Mouse (Mus musculus) heart, postnatal 25 days (tissue): Measurements from ENCODE around the gene Kif28. TPM values are rescaled to one million over a fixed set of nuclear protein-coding genes. Genes with fewer than 3 reads are reported as not detected.
"Not testable (repeated sequence)": the region's sequence is repeated elsewhere in the genome, so short reads cannot be mapped to it uniquely, and the experiment has no call there.

ENCODE experiments used
- DNase-seq: peaks from one replicate; pipeline ENCODE4 v3.0.0; 2022; ENCODE audit warnings: low spot score
- intact Hi-C: fragments of 180-260 bp; cut with DNase I; formaldehyde crosslinking; loops from one replicate; pipeline ENCODE4 v1.15.1; 2025
- total RNA-seq, 2 experiments: library from RNA; stranded (reverse); gene quantifications; 2 replicates each; pipeline ENCODE4 v1.2.3; 2021

Gene Kif28
- total RNA-seq, 2 experiments from 2014 or later, result 0.75 to 0.87 TPM

DNA sequence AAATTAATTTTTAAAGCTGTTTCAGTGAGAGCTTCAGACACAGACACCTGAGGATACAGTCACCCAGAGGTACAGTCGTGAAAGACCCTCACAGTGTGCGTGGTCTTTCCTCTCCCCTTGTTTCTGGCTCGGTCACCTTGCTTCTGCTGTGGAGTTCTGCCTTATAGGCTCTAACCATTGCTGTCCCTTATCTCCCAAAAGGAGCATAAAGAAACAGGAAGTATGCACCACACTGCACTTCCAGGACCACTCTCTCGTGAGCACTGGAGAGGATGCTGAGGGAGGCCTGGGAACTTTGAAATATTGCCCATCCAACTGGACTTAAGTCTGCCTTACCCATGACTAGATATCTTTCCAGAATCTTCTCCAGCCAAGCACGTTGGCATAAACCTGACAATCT is 34.3 kb downstream of the Kif28 start:
- DNase-seq, result no peak
- intact Hi-C loops, result no loop called here

DNA sequence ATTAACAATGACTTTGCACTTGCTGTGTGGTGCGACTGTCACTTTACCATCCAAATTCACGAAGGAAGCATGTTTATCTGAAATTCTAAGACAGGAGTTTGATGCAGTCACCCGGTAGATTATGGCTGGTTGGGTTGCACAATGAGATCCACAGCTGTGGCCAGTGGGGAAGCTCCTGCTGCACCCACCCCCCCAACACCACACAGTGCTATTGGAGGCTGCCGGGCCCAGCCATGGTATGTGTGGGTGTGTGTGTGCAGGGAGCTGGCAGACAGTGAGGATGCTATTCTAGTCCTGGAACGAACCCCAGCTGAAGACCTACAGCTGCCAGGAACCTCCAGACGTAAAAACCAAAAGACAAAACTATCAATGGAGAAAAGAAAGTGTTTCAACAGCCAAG is 35.7 kb downstream of the Kif28 start:
- DNase-seq, result peak; percentile 9
- intact Hi-C loops, result no loop called here

GRCm38 (mm10) chr1:179705154-179705553 is 39.9 kb downstream of the Kif28 start:
- intact Hi-C loops, result no loop called here
- DNase-seq, result no peak

DNA sequence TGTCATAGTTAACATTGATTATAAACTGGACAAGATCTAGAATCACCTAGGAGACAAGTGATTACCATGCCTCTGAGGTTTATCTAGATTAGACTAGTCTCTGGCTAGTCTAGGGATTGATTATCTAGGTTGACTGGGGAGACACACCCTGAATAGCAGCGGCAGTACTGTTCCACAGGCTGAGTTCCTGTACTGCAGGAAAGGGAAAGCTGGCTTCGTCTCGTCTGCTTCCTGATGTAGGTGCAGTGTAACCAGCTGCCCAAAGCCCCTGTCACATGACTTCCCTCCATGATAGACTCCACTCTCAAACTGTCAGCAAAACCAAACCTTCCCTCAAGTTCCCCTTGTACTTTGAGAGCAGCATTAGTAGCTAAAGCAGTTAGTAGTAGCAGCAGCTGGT is 40.9 kb downstream of the Kif28 start:
- no peak for DNase-seq
- intact Hi-C loops, result no loop called here

DNA sequence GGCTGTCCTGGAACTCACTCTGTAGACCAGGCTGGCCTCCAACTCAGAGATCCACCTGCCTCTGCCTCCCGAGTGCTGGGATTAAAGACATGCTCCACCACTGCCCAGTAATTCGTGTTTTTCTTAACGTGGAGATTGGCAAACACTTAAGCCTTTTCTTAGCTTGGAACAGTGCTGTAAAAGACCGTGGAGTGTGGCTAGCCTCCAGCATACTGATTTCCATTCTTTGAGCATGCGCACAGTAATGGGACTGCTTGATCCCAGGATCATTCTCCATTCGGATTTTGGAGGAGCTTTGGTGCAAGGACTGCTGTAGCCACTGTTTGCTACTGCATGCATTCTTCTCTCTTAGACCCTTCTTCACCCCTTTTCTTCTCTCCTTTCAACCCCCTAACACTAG is 55.6 kb downstream of the Kif28 start:
- DNase-seq, result no peak
- intact Hi-C loops, result no loop called here

- intact Hi-C loops, result no loop called here
- no peak for DNase-seq
These were observed 56.2 kb downstream of the Kif28 start for GRCm38 (mm10) chr1:179688914-179689313.

DNA sequence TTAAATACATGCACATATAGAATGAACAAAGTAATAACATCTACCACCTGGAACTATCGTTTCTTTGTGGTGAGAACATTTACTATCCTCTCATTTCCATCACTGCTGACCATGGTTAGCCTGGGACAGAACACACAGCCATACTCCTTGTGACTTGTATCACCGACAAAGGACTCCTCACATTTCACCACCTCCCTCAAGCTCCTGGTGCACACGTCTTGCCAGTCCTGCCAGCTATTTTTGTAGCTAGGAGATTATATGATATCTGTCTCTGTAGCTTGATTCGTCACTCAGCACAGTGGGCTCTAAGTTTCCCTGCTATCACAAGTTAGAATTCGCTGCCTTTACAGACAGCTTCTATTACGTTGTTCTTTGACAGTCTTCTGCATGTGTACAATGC is 56.7 kb downstream of the Kif28 start:
- intact Hi-C loops, result no loop called here
- no peak for DNase-seq

- intact Hi-C loops, result no loop called here
- no peak for DNase-seq
These were observed 57.1 kb downstream of the Kif28 start for GRCm38 (mm10) chr1:179687966-179688365.

DNA sequence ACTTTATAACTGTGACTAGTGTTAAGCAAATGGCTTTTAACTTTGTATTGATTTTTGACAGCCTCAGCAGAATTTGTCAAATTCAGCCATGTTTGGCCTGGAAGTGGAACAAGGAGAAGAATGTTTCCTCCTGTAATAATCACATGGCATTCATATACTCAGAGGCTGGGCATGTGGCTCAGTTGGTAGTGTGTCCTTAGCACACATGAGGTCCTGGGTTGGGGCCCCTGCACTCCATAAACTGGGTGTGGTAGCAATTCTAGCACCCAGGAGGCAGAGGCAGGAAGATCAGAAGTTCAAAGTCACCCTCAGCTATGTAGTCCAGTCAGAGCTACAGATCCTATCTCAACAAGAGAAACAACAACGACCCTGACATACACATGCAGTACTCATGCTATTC is 57.8 kb downstream of the Kif28 start:
- intact Hi-C loops, result no loop called here
- DNase-seq, result no peak

- intact Hi-C loops, result no loop called here
- no peak for DNase-seq
These were observed 58.3 kb downstream of the Kif28 start for GRCm38 (mm10) chr1:179686781-179687180.

- DNase-seq, result no peak
- intact Hi-C loops, result no loop called here
These were observed 58.7 kb downstream of the Kif28 start for GRCm38 (mm10) chr1:179686348-179686747.

GRCm38 (mm10) chr1:179682753-179683152 is 62.3 kb downstream of the Kif28 start:
- DNase-seq, intact Hi-C loops: not testable (repeated sequence)

DNA sequence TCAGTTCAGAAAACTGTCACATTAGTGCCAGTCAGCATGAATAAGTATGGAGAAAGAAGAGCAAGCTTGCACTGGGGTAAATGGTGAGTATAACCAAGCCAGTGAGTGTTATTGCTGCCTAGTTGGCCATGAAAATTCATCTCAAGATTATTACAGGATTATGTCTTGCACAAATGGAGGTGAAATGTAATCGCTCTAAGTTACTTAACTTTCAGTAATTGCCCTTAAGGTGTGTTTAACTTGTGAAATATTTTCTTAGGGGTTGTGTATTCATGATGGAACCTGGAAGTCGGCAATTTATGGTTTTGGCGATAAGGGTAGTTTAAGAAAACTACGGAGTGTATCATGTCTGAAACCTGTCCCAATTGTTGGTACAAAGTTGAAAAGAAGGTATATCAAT is 65.7 kb downstream of the Kif28 start:
- DNase-seq, result no peak
- intact Hi-C loops, result no loop called here

DNA sequence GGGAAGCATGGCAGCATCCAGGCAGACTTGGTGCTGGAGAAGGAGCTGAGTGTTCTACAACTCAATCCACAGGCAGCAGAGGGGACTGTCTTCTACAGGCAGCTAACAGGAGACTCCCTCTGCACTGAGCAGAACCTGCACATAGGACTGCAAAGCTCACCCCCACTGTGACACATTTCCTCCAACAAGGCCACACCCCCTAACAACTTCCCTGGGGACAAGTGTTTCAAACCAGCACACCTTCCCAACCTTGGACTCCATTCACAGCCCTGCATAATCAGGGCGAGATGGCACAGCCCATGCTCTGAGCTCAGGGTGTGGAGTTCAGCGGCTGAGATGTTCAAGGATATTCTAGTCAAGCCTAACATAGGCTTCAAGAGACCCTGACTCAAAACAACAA is 68.0 kb downstream of the Kif28 start:
- DNase-seq, result no peak
- intact Hi-C loops, result no loop called here

GRCm38 (mm10) chr1:179674355-179674754 is 70.7 kb downstream of the Kif28 start:
- DNase-seq, result no peak
- intact Hi-C loops, result no loop called here

GRCm38 (mm10) chr1:179668836-179669537 is 76.1 kb downstream of the Kif28 start:
- DNase-seq, result no peak
- intact Hi-C loops, result no loop called here

- intact Hi-C loops, result no loop called here
- peak; percentile 78 for DNase-seq
These were observed 76.9 kb downstream of the Kif28 start, which contains the start of gene Sccpdh for GRCm38 (mm10) chr1:179668013-179668805. TSS of gene Sccpdh (plus strand) at chr1:179668210.

DNA sequence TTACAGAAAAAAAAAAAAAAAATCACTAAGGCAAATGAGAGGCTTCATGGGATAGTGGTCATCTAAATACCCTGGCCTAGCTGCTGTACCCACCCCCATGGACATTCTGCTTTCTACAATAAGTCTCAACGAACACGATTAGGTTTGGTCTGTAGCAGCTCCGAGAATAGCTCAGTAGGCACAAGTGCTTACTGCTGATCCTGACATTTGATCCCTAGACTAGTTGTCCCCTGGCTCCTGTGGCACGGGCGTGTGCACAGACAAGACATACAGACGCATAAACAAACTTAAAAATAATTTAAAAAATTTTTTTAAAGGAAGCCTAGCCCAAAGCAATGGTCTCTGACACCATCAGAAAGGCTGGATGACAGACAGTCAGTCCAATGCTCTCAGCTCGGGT is 77.6 kb downstream of the Kif28 start:
- intact Hi-C loops, result no loop called here
- DNase-seq, result no peak

- DNase-seq, result no peak
- intact Hi-C loops, result no loop called here
These were observed 78.1 kb downstream of the Kif28 start for GRCm38 (mm10) chr1:179666971-179667370.

GRCm38 (mm10) chr1:179664309-179664930 is 80.7 kb downstream of the Kif28 start:
- intact Hi-C loops, result no loop called here
- DNase-seq, result no peak

DNA sequence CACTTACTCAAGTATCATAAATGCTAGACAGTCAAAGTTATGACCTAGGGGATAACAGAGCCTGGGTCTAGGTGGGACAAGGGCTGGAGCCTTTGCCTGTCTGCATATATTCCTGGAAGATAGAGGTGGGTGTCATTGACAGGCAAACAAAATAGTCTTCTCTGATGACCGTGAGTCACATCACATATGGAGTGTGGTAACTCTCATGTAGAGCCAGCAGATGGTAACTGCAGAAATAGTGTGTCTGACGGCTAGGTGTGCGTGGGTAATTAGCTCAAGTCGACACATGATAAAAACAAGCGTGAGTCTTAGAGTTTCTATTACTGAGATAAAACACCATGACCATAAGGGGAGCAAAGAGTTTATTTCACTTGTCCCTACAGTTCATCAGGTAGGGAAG is 82.0 kb downstream of the Kif28 start:
- DNase-seq, result no peak
- intact Hi-C loops, result no loop called here
